Mouse (Mus musculus) kidney, adult 2 months (tissue): ENCODE measurements around the gene Afg3l1.

Experiments
- CTCF ChIP-seq: fragments of 200-500 bp; conservative IDR thresholded peaks from 2 replicates; pipeline ENCODE4 v1.5.1; 2011; ENCODE audit warnings: low read depth, mild to moderate bottlenecking, control low read depth, low read length, moderate library complexity, mixed read lengths; ENCODE audit not compliant: insufficient read depth, insufficient read length
- POLR2A ChIP-seq: fragments of 200-500 bp; IDR thresholded peaks from one replicate; pipeline ENCODE4 v1.6.1; 2011; ENCODE audit warnings: low read depth, low read length, control low read depth

- no peak for TF ChIP-seq CTCF
- TF ChIP-seq POLR2A: no peak
These were observed 33.6 kb upstream of the Afg3l1 start for GRCm38 (mm10) chr8:123444131-123444530.
